ENCODE assay signal across 19 mouse cellular contexts in genomic region chr2:58354389-58354788, GRCm38 (mm10). TPM values are rescaled to one million over a fixed set of nuclear protein-coding genes. Genes with fewer than 3 reads are reported as not detected.
DNase-seq lines count a peak whose midpoint lies in the region; ATAC-seq and TF ChIP-seq lines count a peak whose summit lies in the region.
"Had no signal": no experiment of that assay in that cellular context is flagged by ENCODE, and none has a peak within 500 bp of the region (broad histone marks: within the 10 kb centered on the region; RNA-seq: fewer than 3 reads in every experiment).

No protein-coding gene starts in this region.

- H3K9me3 ChIP-seq in intestine, embryonic 15.5 days, result no peaks in the 10 kb centered on the region
- H3K9me3 ChIP-seq: embryonic facial prominence, embryonic 10.5 days; embryonic facial prominence, embryonic 12.5 days; forebrain, embryonic 13.5 days; forebrain, embryonic 15.5 days had no signal

- no peak overlapping the region for H3K4me2 ChIP-seq in intestine, embryonic 15.5 days (replicated peaks)
- H3K4me2 ChIP-seq: embryonic facial prominence, embryonic 12.5 days; forebrain, embryonic 13.5 days; forebrain, embryonic 15.5 days had no signal

- no peak overlapping the region for H3K9ac ChIP-seq in intestine, embryonic 15.5 days
- H3K9ac ChIP-seq: embryonic facial prominence, embryonic 12.5 days; forebrain, embryonic 13.5 days; forebrain, embryonic 15.5 days; forebrain, postnatal 0 days had no signal

- H3K27me3 ChIP-seq in kidney, adult 2 months (replicated peaks; ENCODE audit: control insufficient read depth, insufficient read depth, low read length), result peaks cover 2% of the 10 kb centered on the region; the same call in 1 of the 2 replicates
- H3K27me3 ChIP-seq in intestine, embryonic 15.5 days (replicated peaks), result 0 out of 2 replicates have a peak, but pooled peaks cover 5% of the 10 kb centered on the region
- H3K27me3 ChIP-seq: forebrain, embryonic 15.5 days had no signal

- no peak for ATAC-seq in intestine, embryonic 15.5 days
- ATAC-seq: forebrain, embryonic 13.5 days; forebrain, embryonic 15.5 days; forebrain, postnatal 0 days had no signal

- H3K4me1 ChIP-seq in kidney, adult 2 months (ENCODE audit: control insufficient read depth, insufficient read depth, low read length), result 0 out of 2 replicates have a peak, but pooled peaks cover 5% of the 10 kb centered on the region
- H3K4me1 ChIP-seq in intestine, embryonic 15.5 days (replicated peaks), result peaks cover 4% of the 10 kb centered on the region

- TF ChIP-seq CTCF in kidney, adult 2 months (conservative IDR thresholded peaks at IDR 0.05; ENCODE audit: insufficient read depth, insufficient read length, low read depth, low read length), result no peak

- 85% methylated on average over 3 of the region's 3 CpGs for WGBS in kidney, adult 2 months
- 89% methylated on average over 3 of the region's 3 CpGs for WGBS in intestine, embryonic 15.5 days

- no peak overlapping the region for H3K4me3 ChIP-seq in kidney, adult 2 months (ENCODE audit: insufficient read depth, low read depth, low read length)
- H3K4me3 ChIP-seq in intestine, embryonic 15.5 days (replicated peaks), result no peak overlapping the region
- H3K4me3 ChIP-seq: embryonic facial prominence, embryonic 10.5 days; embryonic facial prominence, embryonic 12.5 days; forebrain, embryonic 13.5 days; forebrain, embryonic 15.5 days had no signal

- no peaks in the 10 kb centered on the region for H3K36me3 ChIP-seq in kidney, adult 2 months (ENCODE audit: control insufficient read depth, insufficient read depth, low read length)
- H3K36me3 ChIP-seq in intestine, embryonic 15.5 days, result no peaks in the 10 kb centered on the region
- H3K36me3 ChIP-seq: embryonic facial prominence, embryonic 10.5 days; embryonic facial prominence, embryonic 12.5 days; forebrain, embryonic 15.5 days had no signal

- DNase-seq in adrenal gland, adult 8-10 months, result peak; percentile 8
- no peak for DNase-seq in adrenal gland, postnatal 4 days (ENCODE audit: low spot score in 2 of 2)
- DNase-seq in kidney, adult 2 months, result peak; percentile 7
- DNase-seq in kidney, adult 8-10 months, result no peak
- DNase-seq in adrenal gland, postnatal 14 days, result peak; percentile 47
- no peak for DNase-seq in right cerebral cortex, adult 18-20 months
- DNase-seq: cerebellum, adult 11-12 months; cerebellum, adult 2 months; cerebellum, adult 9-10 months; cerebellum, postnatal 10 days; cerebellum, postnatal 25 days; forebrain, postnatal 0 days had no signal

- no peak overlapping the region for H3K27ac ChIP-seq in kidney, adult 2 months (ENCODE audit: insufficient read depth, low read depth, low read length)
- H3K27ac ChIP-seq in intestine, embryonic 15.5 days, result no peak overlapping the region
- H3K27ac ChIP-seq: embryonic facial prominence, embryonic 10.5 days; embryonic facial prominence, embryonic 12.5 days; forebrain, embryonic 13.5 days; forebrain, embryonic 15.5 days had no signal

- TF ChIP-seq POLR2A in kidney, adult 2 months (IDR thresholded peaks at IDR 0.05; ENCODE audit: low read depth, low read length), result no peak

RNA-seq across cellular contexts. Expression of gene Acvr1c, which starts 3.3 kb away (rescaled TPM):
- total RNA-seq in adrenal gland, adult 8-10 months (2022), result 10 to 100 TPM in 3 of 4 experiments, 1 to 10 TPM in 1; 9.1 to 16.3 (median 13.2) TPM
- total RNA-seq in adrenal gland, postnatal 4 days (2021), result 10 to 100 TPM in 1 of 2 experiments, 1 to 10 TPM in 1; 9.3 to 11.3 TPM
- polyA plus RNA-seq in kidney, adult 2 months (2012; rRNA removed), result 0.53 and 1.6 TPM in 2 replicates
- 34.1 and 38.2 TPM in 2 replicates for total RNA-seq in adrenal gland, postnatal 14 days (2021)
- 3.7 and 4.2 TPM in 2 replicates for polyA plus RNA-seq in intestine, embryonic 15.5 days (2015; fragmentation: Nextera tagmentation; extraction: Ambion mirVana)
- total RNA-seq: ES-E14, MEL had no signal

Comparison
In these comparisons a context has a peak if more than half of its experiments do, and no peak if none do; other contexts are left out.
1. DNase-seq: peak in adrenal gland, adult 8-10 months (single experiment), kidney, adult 2 months (single experiment) and adrenal gland, postnatal 14 days (single experiment); none in adrenal gland, postnatal 4 days (0 of 2), kidney, adult 8-10 months (0 of 2) and right cerebral cortex, adult 18-20 months (single experiment).